Mouse (Mus musculus): ENCODE results near the gene Poc1a. TPM values are rescaled to one million over a fixed set of nuclear protein-coding genes. Genes with fewer than 3 reads are reported as not detected.

Gene Poc1a
- 4.0 TPM for polyA plus RNA-seq (2017; shearing (Covaris generic))

GRCm38 (mm10) chr9:106280808-106281544 is at the start of gene Poc1a:
Gene Poc1a (plus strand): TSS chr9:106281061.

GRCm38 (mm10) chr9:106368112-106368717 is 87.4 kb downstream of the Poc1a start, which contains the start of gene Dusp7:
Gene Dusp7 (plus strand): TSS chr9:106368632.

Other genes starting within 250 kb of the Poc1a start
- not detected for gene Col6a4, start 184.3 kb upstream of the Poc1a start, polyA plus RNA-seq (2017; shearing (Covaris generic))
- 3.6 TPM for gene Glyctk, start 122.9 kb upstream of the Poc1a start, polyA plus RNA-seq (2017; shearing (Covaris generic))
- gene Wdr82, start 110.1 kb upstream of the Poc1a start, polyA plus RNA-seq (2017; shearing (Covaris generic)) = 52.4 TPM
- gene Ppm1m, start 81.3 kb upstream of the Poc1a start, polyA plus RNA-seq (2017; shearing (Covaris generic)) = 43.8 TPM
- gene Twf2, start 78.0 kb upstream of the Poc1a start, polyA plus RNA-seq (2017; shearing (Covaris generic)) = 100 TPM
- gene Tlr9, start 58.5 kb upstream of the Poc1a start, polyA plus RNA-seq (2017; shearing (Covaris generic)) = not detected
- 24.7 TPM for gene Alas1, start 32.4 kb upstream of the Poc1a start, polyA plus RNA-seq (2017; shearing (Covaris generic))
- 23.5 TPM for gene Dusp7, start 87.6 kb downstream of the Poc1a start, polyA plus RNA-seq (2017; shearing (Covaris generic))
- gene Rpl29, start 148.4 kb downstream of the Poc1a start, polyA plus RNA-seq (2017; shearing (Covaris generic)) = 676 TPM
- 21.0 TPM for gene Acy1, start 157.3 kb downstream of the Poc1a start, polyA plus RNA-seq (2017; shearing (Covaris generic))
- 6.1 TPM for gene Abhd14b, start 166.4 kb downstream of the Poc1a start, polyA plus RNA-seq (2017; shearing (Covaris generic))
- 17.2 TPM for gene Abhd14a, start 166.6 kb downstream of the Poc1a start, polyA plus RNA-seq (2017; shearing (Covaris generic))
- gene Pcbp4, start 172.2 kb downstream of the Poc1a start, polyA plus RNA-seq (2017; shearing (Covaris generic)) = 11.5 TPM
- not detected for gene Gpr62, start 184.9 kb downstream of the Poc1a start, polyA plus RNA-seq (2017; shearing (Covaris generic))
- 59.8 TPM for gene Rrp9, start 194.9 kb downstream of the Poc1a start, polyA plus RNA-seq (2017; shearing (Covaris generic))
- gene Parp3, start 195.9 kb downstream of the Poc1a start, polyA plus RNA-seq (2017; shearing (Covaris generic)) = 41.7 TPM
- gene Iqcf1, start 218.9 kb downstream of the Poc1a start, polyA plus RNA-seq (2017; shearing (Covaris generic)) = not detected
- not detected for gene Iqcf5, start 233.5 kb downstream of the Poc1a start, polyA plus RNA-seq (2017; shearing (Covaris generic))